Mouse (Mus musculus) left cerebral cortex, postnatal 36 days (tissue): ENCODE data around the gene Mdm2. TPM values are rescaled to one million over a fixed set of nuclear protein-coding genes. Genes with fewer than 3 reads are reported as not detected.

Source experiments
- DNase-seq, 2 experiments: peaks; one replicate each; pipeline ENCODE4 v3.0.0; 2021 to 2022; ENCODE audit warnings: low spot score in 2 of 2, mixed read lengths in 1 of 2
- intact Hi-C: fragments of 180-260 bp; cut with DNase I; formaldehyde crosslinking; loops from one replicate; pipeline ENCODE4 v1.15.1; 2025
- total RNA-seq, 2 experiments: library from RNA; stranded (reverse); gene quantifications; 2 replicates each; pipeline ENCODE4 v1.2.3; 2021

Gene Mdm2
- total RNA-seq, 2 experiments from 2014 or later = 47.0 to 66.1 TPM

GRCm38 (mm10) chr10:117641400-117642200 lies 69.0 kb downstream of the Mdm2 start:
- DNase-seq = no peak
- intact Hi-C loops = no loop called here

GRCm38 (mm10) chr10:117640595-117641078 lies 69.9 kb downstream of the Mdm2 start:
- intact Hi-C loops = no loop called here
- DNase-seq = no peak

- intact Hi-C loops = no loop called here
- no peak for DNase-seq
These were observed 70.5 kb downstream of the Mdm2 start for GRCm38 (mm10) chr10:117639899-117640594.

- no peak for DNase-seq
- intact Hi-C loops = no loop called here
These were observed 71.3 kb downstream of the Mdm2 start for GRCm38 (mm10) chr10:117639221-117639599.

Other genes starting within 250 kb of the Mdm2 start
- gene Cpm, start 81.3 kb downstream of the Mdm2 start, total RNA-seq = 1 to 10 TPM; 7.5 to 8.1 TPM
- 10 to 100 TPM; 30.2 to 30.9 TPM for gene Slc35e3, start 35.6 kb upstream of the Mdm2 start, total RNA-seq
- 10 to 100 TPM; 12.8 to 15.5 TPM for gene Nup107, start 81.9 kb upstream of the Mdm2 start, total RNA-seq
- gene Rap1b, start 135.3 kb upstream of the Mdm2 start, total RNA-seq = 10 to 100 TPM; 60.2 to 62.8 TPM